Mouse (Mus musculus) brain, adult 2 months (tissue): ENCODE data around the gene Sh3bgrl.
"Not testable (repeated sequence)": the region's sequence is repeated elsewhere in the genome, so short reads cannot be mapped to it uniquely, and the experiment has no call there.

Experiments
- DNase-seq: peaks from one replicate; pipeline ENCODE4 v3.0.0; 2011; ENCODE audit warnings: low read depth, low spot score

Gene Sh3bgrl

GRCm38 (mm10) chrX:109095245-109096242 lies at the start of gene Sh3bgrl:
Gene Sh3bgrl, plus strand, starts transcription at chrX:109095365.
- DNase-seq = peak; percentile 77

- DNase-seq = no peak
Measured at GRCm38 (mm10) chrX:109047773-109048172, 47.4 kb upstream of the Sh3bgrl start.

GRCm38 (mm10) chrX:109071719-109072118 lies 23.4 kb upstream of the Sh3bgrl start:
- DNase-seq = no peak

- no peak for DNase-seq
Measured at GRCm38 (mm10) chrX:109075716-109076115, 19.4 kb upstream of the Sh3bgrl start.

GRCm38 (mm10) chrX:109076355-109076754 lies 18.8 kb upstream of the Sh3bgrl start:
- DNase-seq = peak; percentile 42

GRCm38 (mm10) chrX:109079354-109079753 lies 15.8 kb upstream of the Sh3bgrl start:
- DNase-seq = not testable (repeated sequence)

GRCm38 (mm10) chrX:109087073-109087472 lies 8.1 kb upstream of the Sh3bgrl start:
- DNase-seq = no peak

GRCm38 (mm10) chrX:109094800-109095199 lies 365 bp upstream of the Sh3bgrl start:
- DNase-seq = no peak

- no peak for DNase-seq
Measured at GRCm38 (mm10) chrX:109098511-109098910, 3.3 kb downstream of the Sh3bgrl start.

GRCm38 (mm10) chrX:109100441-109100840 lies 5.3 kb downstream of the Sh3bgrl start:
- DNase-seq = no peak

GRCm38 (mm10) chrX:109108117-109108805 lies 13.1 kb downstream of the Sh3bgrl start:
- no peak for DNase-seq

GRCm38 (mm10) chrX:109112885-109113284 lies 17.7 kb downstream of the Sh3bgrl start:
- no peak for DNase-seq

- DNase-seq = no peak
Measured at GRCm38 (mm10) chrX:109113401-109114280, 18.5 kb downstream of the Sh3bgrl start.

GRCm38 (mm10) chrX:109119829-109120826 lies 25.0 kb downstream of the Sh3bgrl start:
- DNase-seq = no peak

- DNase-seq = no peak
Measured at GRCm38 (mm10) chrX:109121161-109121560, 26.0 kb downstream of the Sh3bgrl start.

- no peak for DNase-seq
Measured at GRCm38 (mm10) chrX:109122670-109123069, 27.5 kb downstream of the Sh3bgrl start.

GRCm38 (mm10) chrX:109123762-109124161 lies 28.6 kb downstream of the Sh3bgrl start:
- DNase-seq = no peak

GRCm38 (mm10) chrX:109126847-109127246 lies 31.7 kb downstream of the Sh3bgrl start:
- no peak for DNase-seq

- DNase-seq = no peak
Measured at GRCm38 (mm10) chrX:109127551-109128088, 32.5 kb downstream of the Sh3bgrl start.

- DNase-seq = no peak
Measured at GRCm38 (mm10) chrX:109130066-109130465, 34.9 kb downstream of the Sh3bgrl start.
